Mouse (Mus musculus) adrenal gland, postnatal 10 days (tissue): ENCODE results near the gene Gapvd1. TPM values are rescaled to one million over a fixed set of nuclear protein-coding genes. Genes with fewer than 3 reads are reported as not detected.

Experiments used
- DNase-seq: peaks from one replicate; pipeline ENCODE4 v3.0.0; 2021; ENCODE audit warnings: mixed read lengths
- total RNA-seq, 2 experiments: library from RNA; stranded (reverse); gene quantifications; 2 replicates each; pipeline ENCODE4 v1.2.3; 2021

The Gapvd1 gene
- total RNA-seq, 2 experiments from 2014 or later: 47.3 to 55.6 TPM

DNA sequence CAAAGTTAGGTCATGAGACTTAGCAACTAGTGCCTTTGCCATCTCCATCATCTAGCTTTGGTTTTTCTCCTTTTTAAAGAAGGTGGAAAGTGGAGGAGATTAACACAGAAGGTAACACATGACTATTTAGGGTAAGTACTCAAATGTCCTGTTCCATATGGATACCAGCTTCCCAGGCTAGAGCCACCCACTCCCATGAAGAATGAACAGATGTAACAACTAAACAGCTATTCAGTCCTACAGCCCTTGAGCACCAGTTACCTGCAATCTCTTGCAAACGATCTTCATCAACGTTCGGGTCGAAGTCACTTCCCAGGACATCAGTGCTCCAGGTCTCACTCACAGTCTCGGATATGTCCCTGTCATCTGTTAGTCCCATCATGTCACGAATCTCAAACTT lies 43.1 kb downstream of the Gapvd1 start:
- no peak for DNase-seq

- no peak for DNase-seq
Measured at GRCm38 (mm10) chr2:34708675-34709074, 46.4 kb downstream of the Gapvd1 start.

DNA sequence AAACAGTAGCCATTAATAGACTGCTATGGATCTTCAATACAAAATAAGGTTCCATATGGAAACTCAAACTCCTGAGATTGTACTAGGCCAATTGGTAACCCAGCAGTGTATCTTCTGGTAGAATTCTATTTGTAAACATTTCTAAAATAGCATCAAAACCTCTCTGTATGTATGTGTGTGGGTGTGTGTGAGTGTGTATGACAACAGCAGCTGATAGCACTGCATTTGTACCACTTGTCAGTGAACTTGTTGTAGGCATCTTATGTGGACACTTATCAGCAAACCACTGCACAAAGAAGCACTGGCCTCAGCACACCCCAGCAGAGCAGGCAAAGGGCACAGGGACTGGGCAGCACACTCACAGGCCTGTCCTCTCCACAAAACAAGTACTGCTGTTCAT lies 58.4 kb downstream of the Gapvd1 start:
- DNase-seq: no peak

DNA sequence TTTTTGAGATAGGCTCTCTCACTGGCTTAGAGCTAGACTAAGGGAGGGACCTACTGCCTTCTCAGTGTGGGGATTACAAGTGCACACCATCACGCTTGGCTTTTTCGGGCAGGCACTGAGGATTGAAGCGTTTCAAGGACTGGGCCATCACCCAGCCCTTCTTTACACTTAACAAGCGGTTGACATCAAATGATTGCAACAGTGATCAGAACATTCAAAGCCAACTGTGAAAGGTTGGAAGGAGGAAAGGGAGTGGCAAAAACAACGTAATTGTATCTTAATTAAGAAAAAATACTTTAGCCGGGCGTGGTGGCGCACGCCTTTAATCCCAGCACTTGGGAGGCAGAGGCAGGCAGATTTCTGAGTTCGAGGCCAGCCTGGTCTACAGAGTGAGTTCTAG lies 62.2 kb downstream of the Gapvd1 start:
- no peak for DNase-seq

DNA sequence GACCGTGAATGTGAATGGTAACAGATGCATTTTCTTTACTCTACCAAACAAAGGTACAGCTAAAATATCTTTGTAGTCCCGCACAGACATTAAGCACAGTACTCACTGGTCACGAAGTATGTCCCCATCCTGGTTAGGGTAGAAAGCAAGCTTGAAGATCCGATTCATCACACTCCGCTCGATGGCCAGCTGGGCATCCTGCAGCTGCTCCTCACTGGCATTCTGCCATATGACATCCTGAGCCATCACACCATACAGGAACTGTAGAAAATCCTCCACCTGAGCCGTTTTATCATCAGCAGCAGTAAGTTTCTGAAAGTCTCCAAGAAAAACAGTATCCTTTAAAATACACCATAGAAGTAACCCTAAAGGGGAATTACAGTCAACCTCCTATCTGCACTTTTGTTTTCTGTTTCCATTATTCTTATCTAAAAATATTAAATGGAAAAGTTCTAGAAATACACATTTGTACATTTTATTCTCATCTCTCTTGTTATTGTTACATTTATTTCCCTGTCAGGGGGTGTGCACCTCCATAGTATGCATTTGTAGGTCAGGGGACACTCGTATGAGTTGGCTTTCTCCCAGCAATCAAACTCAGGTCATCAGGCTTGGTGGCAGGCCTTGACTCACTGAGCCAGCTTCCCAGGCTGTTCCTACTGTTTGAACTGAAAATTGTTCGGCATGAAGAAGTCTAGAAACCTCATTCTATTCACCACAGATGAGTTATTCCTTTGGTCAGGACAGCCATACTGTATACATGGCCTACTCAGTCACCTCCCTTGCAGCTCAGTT lies 70.8 kb downstream of the Gapvd1 start:
- DNase-seq: no peak

DNA sequence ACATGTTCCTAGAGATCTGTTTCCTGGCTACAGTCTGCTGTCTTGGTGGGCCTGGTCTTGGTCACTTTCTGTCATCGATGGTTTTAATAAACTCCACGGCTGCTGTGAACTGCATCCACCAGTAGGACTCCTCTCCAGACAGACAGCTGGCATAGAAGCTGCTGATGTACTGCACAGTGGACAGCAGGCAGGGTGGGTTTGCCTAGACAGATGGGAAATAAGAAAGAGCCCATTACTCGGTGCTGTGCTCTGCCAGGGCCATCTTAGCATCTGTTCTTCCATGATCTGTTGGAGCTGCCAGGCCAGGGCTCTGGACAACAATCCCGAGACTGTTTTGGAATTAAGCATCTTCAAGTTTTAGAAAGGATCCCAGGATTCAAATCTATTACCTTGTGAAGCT lies 77.1 kb downstream of the Gapvd1 start:
- DNase-seq: no peak

DNA sequence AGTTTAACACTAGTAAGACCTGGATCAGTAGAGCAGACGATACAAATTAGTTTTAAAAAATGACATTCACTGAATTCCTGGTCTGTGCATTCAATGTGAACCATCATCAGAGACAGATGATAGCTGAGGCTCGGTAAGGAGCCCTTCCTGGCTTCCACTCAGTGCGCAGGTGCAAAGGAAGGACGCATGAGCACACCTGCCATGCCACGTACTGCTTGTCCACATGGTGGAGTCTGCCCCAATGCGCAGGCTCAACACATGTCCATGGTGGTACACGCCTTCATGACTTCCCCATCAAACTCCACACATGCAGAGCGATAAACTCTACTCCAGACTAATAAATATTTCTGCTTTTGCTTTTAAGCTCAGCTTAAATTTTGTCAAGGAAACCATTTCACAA lies 78.0 kb downstream of the Gapvd1 start:
- no peak for DNase-seq

GRCm38 (mm10) chr2:34673846-34674245 lies 81.2 kb downstream of the Gapvd1 start:
- DNase-seq: no peak

DNA sequence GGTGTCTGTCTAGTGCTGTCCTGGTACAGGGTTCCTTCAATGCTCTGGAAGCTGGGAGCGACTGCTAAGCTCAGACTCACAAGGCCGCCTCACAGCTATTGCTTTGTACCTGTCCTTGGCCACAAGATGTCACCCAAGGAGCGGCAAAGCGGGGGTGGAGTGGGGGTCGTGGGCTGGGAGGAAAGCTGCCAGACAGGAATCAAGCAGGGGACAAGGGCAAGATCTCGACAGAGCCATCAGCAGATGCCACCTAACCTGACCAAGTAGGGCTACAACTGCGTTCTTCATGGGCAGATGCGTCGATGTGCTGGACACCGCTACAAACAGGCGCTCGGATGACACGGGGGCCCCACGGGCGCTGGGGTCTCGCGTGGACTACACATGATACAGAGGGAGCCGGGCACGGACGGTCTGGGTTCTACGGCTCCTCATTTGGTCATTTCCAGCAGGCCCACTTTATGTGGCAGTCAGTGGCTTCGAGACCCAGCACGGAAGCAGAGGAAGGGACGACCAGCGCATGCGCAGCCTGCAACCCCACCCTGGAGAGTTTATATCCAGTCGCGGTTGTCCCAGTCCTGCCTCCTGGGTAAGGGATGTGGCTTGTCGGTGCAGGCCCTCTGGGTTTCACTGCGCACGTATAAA lies 83.5 kb downstream of the Gapvd1 start:
- peak; percentile 58 for DNase-seq

DNA sequence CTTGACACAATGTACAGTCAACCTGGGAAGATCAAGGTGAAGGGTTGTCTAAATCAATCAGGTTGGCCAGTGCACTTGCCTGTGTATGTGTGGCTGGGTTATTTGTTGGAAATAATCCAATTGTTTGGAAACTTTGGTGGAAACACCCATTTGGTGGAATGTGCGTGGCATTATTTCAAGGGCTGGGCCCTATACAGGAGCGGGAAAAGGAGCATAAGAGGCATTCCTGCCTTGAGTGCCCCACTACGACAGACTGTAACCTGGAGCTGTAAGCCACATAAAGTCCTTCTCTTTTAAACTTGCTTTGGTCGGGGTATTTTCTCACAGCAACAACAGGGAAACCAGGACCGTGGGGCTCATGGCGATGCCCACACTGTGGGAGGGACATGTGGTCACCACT lies 84.6 kb downstream of the Gapvd1 start:
- no peak for DNase-seq

- no peak for DNase-seq
Measured at GRCm38 (mm10) chr2:34669203-34669746, 85.8 kb downstream of the Gapvd1 start.

DNA sequence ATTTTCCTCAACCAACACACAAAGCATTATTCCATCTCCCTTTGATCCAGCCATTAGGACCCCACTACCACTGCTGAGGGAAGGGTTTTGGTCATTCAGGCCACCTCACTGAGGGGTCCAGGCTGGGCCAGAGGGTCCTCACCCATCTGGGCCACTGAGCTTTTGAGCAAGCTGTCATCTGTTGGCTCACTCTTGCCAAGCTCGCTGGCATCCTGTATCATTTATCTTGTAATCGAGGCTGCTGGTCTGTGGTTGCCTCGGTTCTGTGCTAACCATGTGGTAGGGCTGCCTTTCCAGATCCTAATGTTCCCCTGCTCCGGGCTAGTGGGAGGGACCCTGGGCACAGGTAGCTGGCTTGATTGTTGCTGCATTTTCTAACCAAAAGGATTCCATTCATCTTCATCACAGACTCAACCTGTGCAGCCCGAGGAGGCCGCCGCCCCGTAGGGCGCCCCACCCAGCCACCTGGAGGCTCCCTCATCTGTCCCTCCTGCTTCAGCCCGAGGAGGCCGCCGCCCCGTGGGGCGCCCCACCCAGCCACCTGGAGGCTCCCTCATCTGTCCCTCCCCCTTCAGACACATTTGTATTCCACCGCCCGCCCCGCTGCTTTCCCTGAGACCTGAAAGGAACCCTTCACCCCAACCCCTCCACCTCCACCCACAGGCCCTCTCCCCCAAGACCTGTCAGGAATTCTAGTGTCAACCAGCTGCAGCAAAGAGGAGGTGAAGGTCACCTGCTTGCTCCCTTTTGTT lies 86.4 kb downstream of the Gapvd1 start:
- DNase-seq: no peak

GRCm38 (mm10) chr2:34667820-34668219 lies 87.2 kb downstream of the Gapvd1 start:
- DNase-seq: no peak

DNA sequence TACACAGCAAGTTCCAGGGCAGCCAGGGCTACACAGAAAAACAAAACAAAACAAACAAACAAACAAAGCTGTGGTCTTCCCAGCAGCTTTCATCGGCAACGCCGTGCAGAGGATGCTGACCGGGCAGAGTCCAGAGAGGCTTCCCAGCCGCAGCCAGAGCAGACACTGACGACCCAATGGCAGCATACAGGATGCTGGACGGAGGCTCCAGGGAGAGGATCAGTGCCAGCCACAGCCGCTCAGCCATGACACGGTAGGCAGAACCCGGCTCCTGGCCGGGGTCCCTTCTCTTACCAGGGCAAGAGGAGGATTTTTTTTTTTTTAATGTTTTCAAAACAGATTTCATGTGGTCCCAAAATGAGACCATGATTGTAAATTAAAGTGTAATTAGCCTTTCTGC lies 107.6 kb downstream of the Gapvd1 start:
- DNase-seq: no peak

- DNase-seq: no peak
Measured at GRCm38 (mm10) chr2:34646541-34646865, 108.5 kb downstream of the Gapvd1 start.

DNA sequence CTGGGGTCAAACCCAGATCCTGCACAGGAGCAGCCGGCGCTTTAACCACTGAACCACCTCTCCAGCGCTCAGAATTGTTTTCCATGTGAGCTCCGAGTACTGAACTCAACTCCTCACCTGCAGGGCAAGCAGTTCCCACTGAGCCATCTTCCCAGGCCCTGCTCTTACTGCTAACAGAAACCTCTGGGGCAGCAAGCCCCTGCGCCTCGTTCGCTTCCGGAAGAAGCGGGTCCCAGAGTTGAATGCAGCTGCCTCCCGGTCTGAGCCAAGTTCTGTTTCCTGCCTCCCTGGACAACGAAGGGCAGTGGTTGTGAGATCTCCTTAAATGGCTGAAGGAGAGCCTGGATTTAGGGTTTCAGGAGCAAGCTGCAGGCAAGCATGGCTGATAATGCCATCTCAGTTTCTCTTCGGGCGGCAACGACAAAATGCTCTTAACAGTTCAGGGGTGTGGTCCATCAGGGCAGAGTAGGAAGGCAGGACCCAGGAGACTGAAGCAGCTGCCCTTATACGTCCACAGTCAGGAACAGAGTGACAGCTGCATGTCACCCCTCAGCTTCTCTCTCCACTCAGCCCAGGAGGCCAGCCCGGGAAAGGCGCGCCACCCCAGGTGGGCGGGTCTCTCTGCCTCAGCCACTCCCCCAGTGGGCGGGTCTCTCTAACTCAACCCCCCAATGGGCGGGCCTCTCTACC lies 109.0 kb downstream of the Gapvd1 start:
- DNase-seq: peak; percentile 88

GRCm38 (mm10) chr2:34644571-34645526 lies 110.2 kb downstream of the Gapvd1 start:
- no peak for DNase-seq

DNA sequence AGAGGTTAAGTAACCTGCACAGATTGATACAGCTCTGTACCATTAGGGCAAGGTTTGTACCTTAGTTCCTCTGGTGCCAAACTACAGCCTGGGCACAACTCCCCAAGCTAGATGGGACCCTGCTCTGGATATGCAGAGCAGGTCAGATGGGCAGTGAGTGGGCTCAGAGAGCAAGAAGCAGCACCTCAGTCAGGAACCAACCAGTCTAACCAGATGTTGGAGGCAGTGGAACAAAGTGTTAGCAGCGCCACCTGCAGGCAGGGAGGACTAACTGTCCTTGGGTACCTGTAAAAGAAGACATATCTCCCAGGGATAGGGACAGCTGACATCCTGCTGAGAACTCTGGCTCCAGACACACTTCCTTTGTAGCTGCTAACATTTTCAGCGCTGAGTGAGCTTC lies 112.7 kb downstream of the Gapvd1 start:
- no peak for DNase-seq

DNA sequence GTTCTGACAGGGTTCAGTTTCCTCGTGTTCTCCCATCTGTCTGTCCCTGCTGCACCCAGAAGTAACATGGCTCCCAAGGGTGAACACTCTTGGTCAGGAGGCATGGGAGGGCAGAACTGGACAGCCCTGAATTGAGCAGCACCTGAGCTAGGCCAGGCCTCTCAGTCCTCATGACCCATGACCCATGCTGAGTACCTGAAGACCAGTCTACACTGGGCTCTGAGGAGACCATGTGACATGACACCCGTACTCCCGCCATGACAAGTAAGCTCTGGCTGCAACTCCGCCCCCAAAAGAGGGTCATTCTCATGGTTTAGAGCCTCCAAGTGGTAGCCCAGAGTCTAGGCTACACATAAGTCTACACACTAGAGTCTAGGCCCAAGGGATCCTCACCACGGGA lies 115.3 kb downstream of the Gapvd1 start:
- no peak for DNase-seq

- peak; percentile 94 for DNase-seq
Measured at GRCm38 (mm10) chr2:34638955-34639650, 115.9 kb downstream of the Gapvd1 start.
